Mouse (Mus musculus): ENCODE results near the gene Efcc1.

GRCm38 (mm10) chr6:87774909-87775308, 44.2 kb downstream of the Efcc1 start:
- TF ChIP-seq CTCF (IDR thresholded peaks at IDR 0.05; ENCODE audit: low read depth, low read length): no peak
- no peak for TF ChIP-seq GATA1 (IDR thresholded peaks at IDR 0.05; ENCODE audit: borderline replicate concordance, low read length)
- no peak for TF ChIP-seq POLR2AphosphoS5 (IDR thresholded peaks at IDR 0.05; ENCODE audit: insufficient replicate concordance, low read depth, low read length)
